Mouse (Mus musculus) frontal cortex, adult (tissue): ENCODE results near the gene Atp6v1g3.

Experiments used
- ATAC-seq: cut with Nextera tagmentation; 2 replicates; pipeline ENCODE4 v1.9.2; 2017; ENCODE audit warnings: mild to moderate bottlenecking, moderate library complexity, mixed read lengths; ENCODE audit not compliant: low TSS enrichment

Gene Atp6v1g3

DNA sequence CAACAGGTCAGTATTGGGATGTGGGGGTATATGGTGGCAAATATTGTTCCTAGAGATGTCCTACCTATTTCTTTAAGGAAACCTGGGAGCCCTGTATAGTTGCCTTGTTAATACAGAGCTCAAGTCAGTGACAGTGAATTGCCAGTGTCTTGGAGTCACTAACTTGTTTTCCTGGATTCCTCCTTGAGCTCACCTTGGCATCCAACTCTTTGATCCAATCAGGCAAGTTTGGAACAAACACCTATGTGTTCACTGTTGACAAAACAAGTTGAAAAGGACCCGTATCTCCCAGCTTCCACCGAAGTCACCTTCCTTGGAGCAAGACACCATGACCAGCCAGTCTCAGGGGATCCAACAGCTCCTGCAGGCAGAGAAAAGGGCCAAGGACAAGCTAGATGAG is at the start of gene Atp6v1g3:
Atp6v1g3 (plus strand) TSS at position 301 of the 400 bp plus-strand sequence.
- no peak for ATAC-seq

DNA sequence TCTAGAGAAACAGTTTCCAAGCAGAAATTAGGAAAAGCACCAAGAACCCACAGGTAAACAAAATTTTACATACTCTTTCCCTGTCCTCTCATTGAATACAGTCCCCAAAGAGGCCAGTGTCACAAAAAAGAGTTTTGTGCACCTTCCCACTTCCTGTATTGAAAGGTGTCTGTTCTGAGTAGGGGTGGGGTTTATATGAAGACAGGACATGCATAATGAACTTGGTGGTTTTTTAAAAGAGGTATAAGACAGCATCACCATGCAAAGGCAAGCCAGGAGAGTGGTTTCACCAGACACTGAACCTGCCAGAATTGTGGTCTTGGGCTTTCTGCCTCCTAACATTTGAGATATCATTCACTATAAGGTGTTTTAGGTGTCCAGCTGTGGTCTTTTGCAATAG is 40.5 kb upstream of the Atp6v1g3 start:
- no peak for ATAC-seq

DNA sequence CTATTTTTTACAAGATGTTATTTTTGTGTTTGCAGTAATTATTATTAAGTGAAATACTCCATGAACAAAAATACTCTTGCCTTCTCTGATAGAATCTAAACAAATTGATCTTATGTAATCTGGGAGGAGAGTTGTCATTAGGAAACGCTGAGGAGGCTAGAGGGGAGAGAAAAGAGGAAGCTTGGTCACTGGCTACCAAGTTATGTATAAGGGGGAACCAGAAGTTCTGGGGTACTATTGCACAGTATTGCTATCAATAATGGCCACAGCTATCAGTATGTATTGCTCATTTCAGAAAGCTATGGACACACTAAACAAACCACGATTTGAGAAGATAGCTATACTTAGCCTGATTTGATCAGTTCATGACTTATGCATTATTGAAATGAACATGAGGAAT is 36.3 kb upstream of the Atp6v1g3 start:
- no peak for ATAC-seq

DNA sequence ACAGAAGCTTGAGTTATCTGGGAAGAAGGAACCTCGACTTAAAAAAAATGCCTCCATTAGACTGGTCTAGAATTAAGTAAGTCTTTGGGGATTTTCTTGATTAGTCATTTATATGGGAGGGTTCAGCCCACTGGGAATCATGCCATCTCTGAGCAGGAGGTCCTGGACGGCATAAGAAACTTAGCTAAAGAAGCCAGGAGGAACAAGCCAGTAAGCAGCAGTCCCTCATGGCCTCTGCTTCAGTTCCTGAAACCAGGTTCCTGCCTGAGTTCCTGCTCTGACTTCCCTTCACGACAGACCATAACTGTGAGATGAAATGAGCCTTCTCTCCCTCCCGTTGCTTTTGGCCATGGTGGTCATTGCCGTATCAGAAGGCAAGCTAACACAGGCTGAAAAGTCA is 29.6 kb upstream of the Atp6v1g3 start:
- ATAC-seq: no peak

DNA sequence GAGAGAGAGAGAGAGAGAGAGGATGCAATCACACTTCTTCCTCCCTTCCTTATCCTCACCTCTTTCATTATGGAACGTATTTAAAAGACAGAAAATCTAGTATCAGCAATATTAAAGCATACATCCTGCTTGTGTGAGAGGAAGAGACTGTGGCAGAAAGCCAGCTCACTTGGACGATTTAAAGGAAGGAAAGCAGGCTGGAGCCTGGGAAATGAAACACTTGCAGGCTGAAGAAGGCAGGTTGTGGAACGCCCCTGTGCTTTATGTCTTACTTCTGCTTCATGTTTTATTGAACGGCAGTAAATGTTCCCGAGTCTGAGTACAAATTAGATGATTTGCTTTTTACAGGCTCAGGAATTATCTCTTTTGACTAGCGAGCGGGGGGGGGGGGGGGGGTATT is 29.1 kb upstream of the Atp6v1g3 start:
- peak; percentile 98 for ATAC-seq

DNA sequence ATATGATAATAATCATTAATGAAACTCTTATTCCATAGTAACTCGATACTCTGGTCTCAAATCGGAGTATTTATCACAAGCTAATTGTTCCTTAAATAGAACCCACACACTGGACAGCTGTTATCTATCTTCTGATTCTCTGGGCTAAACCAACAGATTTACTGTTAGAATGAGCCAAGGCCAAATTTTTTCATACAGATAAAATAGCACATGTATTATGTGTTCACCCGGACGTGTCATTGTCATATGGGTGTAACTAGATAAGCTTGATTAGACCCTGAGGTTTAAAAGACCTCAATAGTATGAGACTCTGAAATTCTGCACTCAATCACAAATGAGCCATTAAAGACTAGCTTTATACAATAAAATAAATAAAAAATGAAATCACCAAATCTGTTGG is 28.4 kb upstream of the Atp6v1g3 start:
- ATAC-seq: no peak

DNA sequence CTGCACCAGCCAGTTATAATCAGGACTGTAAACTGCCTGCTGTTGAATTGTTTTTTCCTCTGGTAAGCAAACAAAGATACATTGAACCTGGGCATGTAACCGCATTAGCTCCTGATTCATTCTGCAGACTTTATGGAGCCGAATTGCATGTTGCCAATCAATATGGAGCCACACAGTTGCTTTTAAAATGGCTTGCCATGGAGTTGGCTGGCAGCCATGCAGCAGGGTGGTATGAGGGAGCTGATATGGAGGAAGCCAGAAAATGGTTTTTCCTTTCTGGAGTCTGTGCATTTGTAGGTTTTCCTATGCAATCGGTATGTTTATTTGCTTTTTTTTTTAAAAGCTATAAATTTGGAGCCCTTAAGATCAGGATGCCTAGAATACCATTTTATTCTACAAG is 28.0 kb upstream of the Atp6v1g3 start:
- ATAC-seq: no peak

DNA sequence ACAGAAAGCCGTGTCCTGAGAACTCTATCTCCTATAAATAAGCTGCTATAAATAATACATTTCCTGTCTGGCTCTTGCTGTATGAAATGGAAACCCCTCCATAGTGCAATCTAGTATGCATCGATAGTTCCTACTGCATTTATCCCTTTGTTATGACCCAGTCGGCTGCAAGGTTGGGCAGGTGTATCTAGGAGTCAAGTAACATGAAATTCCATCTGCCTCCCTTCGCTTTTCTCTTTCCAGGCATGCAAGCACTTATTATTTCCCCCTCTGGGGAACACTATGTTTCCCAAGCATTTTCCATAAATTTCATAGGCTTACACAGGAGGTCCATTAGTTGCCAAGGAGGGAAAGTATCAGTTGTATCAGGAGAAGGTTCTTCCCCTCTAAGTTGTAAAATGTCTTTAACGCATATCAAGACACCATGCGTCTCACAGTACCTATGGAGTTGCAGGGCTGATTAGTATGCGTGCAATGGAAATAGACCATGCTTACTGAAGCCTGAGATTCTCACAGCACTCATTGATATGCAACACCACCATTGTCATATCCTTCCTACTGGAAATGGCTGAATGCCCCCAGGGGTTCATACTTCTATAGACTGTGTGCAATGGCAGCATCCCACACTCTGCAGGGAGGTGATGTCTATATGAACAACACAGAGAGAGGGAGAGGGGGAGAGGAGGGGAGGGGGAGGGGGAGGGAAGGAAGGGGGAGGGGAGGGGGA is 26.9 kb upstream of the Atp6v1g3 start:
- ATAC-seq: no peak

DNA sequence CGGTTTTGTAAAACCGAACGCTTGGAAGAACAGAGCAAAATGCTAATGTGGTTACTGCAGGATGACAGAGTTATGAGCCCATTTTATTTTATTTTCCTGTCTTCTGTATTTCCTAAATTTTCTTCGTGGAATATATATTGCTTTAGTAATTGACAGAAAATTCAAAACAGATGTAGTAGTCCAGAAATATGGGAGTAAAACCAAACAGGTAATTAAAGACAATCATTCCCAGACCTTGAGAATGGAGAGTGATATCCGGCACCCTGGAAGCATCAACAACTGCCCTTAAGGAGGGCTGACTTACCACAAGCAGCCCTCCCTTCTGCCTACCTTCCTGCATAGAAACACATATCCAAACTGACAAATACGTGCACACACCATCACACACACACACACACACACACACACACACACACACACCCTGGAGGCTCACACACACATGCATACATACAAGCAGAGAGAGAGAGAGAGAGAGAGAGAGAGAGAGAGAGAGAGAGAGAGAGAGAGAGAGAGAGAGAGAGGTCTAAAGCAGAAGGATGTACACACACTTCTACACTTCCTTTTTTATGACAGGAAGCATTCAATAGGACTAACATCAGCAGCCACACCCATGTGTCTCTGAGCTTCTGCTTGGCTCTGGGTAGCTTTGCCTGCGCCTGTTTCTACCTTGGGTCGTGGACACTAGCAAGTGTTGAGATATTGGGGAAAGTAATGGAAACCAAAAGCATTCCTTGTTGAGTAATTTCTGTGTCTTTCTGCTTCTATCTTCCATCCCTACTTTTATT is 25.6 kb upstream of the Atp6v1g3 start:
- no peak for ATAC-seq

DNA sequence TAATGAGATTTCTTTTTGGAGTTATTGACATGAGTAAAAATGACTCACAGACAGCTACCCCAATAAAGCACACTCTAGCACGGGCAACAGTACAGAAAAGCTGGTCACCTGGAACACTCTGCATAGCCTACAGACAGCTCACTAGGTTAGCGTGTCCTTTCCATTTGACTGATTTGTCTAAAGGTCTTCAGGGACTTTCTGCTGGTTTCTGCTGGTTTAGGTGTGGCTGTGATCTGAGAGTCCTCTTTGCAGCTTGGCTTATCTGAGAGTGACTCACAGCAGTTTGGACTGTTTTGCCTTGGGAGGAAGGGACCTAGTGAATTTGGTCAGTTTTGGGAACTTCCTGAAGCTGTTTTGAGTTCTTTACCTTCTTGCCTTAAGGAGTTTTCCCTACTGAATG is 24.8 kb upstream of the Atp6v1g3 start:
- ATAC-seq: no peak

DNA sequence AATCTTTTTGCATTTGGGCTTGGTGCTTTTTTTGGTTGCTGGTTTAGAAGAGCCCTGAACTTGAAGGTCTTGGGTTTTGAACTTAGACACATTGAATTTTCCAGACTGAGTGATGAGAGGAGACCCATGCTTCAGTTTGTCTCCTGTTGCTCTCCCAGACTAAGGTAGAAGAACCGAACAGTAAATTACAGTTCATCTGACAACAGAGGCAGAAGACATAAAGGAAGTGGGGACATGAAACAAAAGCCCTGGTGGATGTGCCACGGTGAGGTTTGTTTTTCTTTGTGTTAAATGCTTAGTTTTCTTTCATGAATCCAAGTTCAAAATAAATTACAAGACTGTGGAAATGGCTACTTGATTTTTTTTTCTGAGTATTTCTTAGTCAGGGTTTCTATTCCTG is 22.6 kb upstream of the Atp6v1g3 start:
- ATAC-seq: no peak

DNA sequence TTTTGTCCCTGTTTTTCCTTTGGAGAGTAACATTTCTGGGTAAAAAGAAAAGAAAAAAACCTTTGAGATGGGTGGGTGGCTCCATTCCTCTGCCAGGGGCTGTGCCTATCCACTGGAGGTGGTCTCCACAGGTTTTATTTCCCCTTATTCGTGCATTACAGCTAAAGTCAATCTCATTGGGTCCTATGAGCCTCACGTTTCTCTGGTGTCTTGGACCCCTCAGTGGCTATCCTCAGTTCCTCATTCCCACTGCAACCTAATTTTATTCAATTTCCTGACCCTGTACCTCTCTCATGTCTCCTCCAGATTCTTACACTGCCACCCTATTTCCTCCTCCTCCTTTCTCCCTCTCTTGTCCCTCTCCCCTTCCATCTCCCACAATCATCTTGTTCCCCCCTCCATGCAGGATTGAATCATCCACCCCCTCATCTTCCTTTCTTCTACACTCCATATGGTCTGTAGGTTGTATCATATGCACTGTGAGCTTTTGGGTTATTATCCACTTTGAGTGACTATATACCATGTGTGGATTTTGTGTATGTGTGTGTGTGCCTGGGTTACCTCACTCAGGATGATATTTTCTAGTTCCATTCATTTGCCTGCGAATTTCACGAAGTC is 17.3 kb upstream of the Atp6v1g3 start:
- peak; percentile 98 for ATAC-seq

DNA sequence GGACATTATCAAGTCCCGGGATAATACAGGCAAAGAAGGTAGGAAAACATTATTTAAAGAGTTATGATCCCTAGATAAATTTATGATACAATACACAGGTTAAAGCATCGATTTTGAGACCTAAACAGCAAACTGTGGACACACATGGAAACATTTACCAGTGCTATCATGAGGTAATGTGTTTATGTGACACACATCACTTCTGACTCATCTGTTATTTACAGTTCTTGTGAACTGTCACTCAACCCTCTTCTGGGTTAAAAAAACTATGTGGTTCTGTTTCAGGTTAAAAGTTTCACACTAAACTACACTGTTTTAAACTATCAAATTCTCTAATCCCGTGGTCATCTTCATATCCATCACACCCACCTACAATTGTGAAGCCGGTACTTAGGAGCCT is 14.8 kb upstream of the Atp6v1g3 start:
- no peak for ATAC-seq

DNA sequence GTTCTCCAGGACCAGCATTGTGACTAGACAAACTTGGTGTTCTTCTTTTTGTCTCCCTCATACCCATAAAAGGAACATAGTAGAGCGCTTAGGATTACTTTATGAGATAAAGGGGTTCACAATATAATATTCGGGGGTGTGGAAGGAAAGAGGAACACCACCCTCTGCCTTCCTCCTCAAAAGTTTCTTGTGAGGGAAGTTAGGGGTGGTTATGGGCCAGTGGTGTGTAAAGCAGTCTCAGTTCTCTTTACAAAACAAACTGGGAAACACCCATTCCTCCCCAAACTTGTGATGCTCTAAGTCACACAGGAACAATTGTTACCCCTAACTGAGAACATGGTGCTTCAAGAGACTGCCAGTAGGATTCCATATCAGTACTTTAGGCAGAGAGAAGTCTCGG is 12.0 kb upstream of the Atp6v1g3 start:
- ATAC-seq: no peak

DNA sequence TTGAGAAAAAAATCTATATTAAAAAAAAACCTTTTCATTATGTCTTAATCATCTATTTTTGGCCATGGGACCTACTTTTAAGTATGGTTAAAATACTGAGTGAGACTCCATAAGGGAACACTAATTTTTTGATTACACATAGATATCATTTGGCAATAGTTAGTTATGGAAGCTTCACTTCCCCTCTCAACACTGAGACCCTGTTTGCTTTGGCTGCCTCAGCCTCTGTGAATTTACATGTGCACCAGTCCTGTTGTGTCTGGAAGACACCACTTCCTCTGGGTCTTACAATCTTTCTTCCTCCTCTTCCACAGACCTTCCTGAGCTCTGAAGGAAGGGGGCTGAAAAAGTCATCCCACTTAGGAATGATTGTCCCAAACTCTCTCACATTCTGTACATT is 11.1 kb upstream of the Atp6v1g3 start:
- no peak for ATAC-seq

DNA sequence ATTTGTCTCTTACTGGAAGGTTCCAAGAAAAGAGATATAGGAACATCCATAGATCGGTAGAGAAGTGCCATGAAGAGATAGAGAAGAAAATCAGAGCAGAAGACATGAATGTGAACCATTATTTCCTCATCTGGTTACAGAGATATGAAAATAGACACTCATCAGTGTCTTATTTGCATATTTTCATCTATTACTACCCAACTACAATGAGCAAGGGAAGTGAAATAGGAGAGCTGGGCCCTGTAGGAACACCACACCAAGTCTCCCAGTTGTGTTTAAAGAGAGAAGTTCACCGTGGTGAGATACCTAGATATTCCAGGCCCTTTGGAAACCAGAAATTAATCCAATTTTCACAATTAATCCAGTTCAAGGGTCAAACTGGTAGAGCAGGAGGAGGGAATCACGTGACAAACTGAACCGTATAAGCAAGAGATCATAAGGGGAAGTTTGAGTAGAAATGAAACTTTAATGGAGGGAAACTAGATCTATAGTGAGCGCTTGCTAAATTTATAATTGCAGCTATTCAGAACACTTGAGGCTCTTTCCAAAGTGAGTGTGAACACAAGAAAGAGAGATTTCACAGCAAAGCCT is 6.0 kb upstream of the Atp6v1g3 start:
- no peak for ATAC-seq

DNA sequence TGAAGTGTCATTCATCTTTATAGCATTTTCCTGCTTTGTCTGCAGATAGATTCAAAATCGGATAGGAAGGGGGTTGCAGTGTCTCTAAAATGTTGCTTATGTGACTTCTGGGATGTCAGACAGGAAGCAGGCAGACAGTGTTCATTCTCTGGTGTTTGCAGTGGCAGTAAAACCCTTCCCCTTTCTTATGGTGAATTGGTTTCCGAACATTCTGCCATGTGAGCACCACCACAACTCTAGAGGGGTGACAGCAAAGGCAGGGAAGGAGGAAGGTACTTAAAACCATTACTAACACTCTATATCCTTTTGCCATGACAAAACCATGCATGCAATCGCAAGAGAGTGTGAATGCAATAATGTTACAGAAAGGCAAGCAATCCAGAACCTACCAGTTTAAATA is 1.4 kb downstream of the Atp6v1g3 start:
- ATAC-seq: no peak

DNA sequence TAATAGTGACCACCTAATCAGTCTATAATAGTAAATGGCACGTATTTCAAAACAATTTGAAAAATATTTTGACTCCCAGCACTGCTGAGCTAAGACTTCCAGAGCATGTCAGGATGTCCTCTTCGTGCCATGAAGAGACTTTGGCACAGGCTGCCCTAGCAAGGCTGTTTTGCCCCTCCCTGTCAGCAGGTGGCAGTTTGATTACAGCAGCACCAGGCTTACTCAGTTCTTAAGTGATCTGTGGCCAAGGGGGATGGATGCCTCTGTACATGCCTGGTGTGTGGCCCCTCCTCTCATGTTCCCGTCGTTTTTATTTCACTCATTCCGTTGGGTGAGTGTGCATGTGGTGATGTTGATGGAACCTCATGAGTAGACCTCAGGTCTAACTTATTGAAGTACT is 2.3 kb downstream of the Atp6v1g3 start:
- no peak for ATAC-seq

DNA sequence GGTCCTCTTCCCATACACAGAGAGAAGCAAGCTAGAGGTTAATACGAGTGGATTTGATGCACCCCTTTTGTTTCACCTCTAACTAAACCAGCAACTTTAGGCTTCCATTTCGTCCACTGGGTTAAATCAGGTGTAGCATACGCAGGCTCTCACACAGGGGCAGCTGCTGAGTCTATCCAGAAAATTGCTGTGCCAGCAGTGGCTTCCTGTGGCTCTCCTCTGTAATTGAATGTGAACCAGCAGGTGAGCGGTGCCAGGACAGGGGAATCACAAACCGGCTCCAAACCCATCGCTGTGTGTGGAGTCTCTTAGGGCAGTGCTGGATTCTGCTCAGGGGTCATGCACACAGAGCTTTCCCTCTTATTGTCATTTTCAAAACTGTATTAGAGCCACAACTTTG is 7.6 kb downstream of the Atp6v1g3 start:
- ATAC-seq: no peak

DNA sequence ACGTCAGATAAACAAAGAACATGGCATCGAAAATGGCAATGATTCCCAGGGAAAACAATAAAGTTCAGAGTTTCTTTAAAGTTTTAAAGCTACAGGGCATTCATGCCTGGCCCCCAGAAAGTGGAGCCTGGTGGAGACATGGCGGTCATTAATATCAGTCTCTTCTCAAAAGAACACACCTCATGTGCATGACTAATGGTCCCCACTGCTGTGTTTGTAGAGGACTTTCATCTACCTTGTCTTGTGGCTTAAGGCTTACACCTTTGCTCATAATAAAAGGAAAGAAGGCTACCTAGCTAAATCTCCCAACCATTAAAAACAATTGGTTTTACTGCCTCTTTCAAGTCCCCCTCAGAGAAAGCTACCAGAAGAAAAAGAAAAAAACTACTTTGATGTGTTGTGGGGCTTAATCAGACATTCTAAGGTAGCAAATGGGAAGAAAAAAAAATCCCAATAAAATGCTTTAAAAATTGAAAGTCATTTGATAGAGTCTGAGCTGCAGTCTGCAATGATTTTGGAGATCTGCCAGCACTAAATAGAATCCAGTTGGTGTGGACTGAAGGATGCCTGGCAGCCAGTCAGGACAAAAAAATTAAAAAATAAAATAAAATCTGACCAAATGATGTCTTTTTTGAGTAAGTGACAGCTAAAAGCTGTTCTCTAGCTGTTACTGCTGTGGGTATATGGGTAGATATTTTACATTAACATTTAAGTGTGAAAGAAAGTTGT is 9.0 kb downstream of the Atp6v1g3 start:
- ATAC-seq: no peak

DNA sequence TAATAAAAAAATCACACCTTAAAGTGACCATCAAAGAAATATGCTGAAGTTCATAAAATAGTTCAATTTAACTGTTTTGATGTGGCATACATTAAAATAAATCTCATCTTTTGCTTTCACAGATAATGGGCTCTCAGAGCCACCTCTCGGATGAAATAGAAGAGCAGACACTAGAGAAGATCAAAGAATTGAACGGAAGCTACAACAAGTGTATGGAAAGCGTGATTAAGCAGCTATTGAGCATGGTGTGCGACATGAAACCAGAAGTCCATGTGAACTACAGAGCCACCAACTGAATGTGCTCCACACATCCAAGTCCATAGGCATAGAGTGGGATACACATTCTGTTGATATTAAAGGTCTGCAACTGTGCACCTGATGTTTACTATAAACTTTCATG is 14.1 kb downstream of the Atp6v1g3 start:
- ATAC-seq: no peak

DNA sequence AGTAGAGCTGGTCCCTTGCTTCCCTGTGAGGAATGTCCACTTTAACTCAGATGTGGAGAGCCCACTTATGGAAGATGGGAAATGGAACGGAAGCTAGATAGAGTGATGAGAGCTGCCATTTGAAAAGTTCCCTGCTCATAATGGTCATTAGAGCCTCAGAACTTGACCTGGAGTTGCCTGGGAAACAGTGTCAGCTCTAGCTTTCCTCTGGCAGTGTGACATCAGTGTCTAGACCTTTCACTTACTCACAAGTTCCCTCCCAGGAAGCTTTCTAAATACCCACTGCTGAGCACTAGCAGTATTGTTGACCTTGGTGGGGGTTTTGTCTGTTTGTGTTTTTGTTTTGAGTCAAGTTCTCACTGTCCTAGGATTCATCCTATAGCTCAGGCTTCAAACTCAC is 15.2 kb downstream of the Atp6v1g3 start:
- no peak for ATAC-seq
